9 mouse cellular contexts compared by ENCODE assay signal in genomic region chr11:66871701-66872100, GRCm38 (mm10). TPM values are rescaled to one million over a fixed set of nuclear protein-coding genes. Genes with fewer than 3 reads are reported as not detected.
DNase-seq lines count a peak whose midpoint lies in the region; ATAC-seq and TF ChIP-seq lines count a peak whose summit lies in the region.
"Had no signal": no experiment of that assay in that cellular context is flagged by ENCODE, and none has a peak within 500 bp of the region (broad histone marks: within the 10 kb centered on the region; RNA-seq: fewer than 3 reads in every experiment).

No protein-coding gene starts in this region.

- H3K27ac ChIP-seq in cerebellum, adult 2 months (ENCODE audit: insufficient read depth, low read length): no peak overlapping the region
- H3K27ac ChIP-seq in liver, postnatal 0 days (ENCODE audit: low read depth): no peak overlapping the region
- H3K27ac ChIP-seq in liver, embryonic 11.5 days (ENCODE audit: low read depth, low read length): no peak overlapping the region
- H3K27ac ChIP-seq: liver, embryonic 13.5 days had no signal

- H3K9ac ChIP-seq in liver, postnatal 0 days (replicated peaks): no peak overlapping the region
- H3K9ac ChIP-seq in liver, embryonic 11.5 days (ENCODE audit: low read depth, low read length): no peak overlapping the region
- H3K9ac ChIP-seq: liver, embryonic 13.5 days had no signal

- 5% methylated on average over 5 of the region's 5 CpGs for WGBS in cerebellum, adult 2 months
- 8% methylated on average over 5 of the region's 5 CpGs for WGBS in liver, postnatal 0 days (ENCODE audit: insufficient replicate concordance)
- WGBS in liver, embryonic 11.5 days: 12% methylated on average over 5 of the region's 5 CpGs

- peak in 1 of 2 experiments; percentile 29 for DNase-seq in cerebellum, adult 2 months
- DNase-seq in cerebellum, adult 11 months: no peak
- no peak for DNase-seq in liver, postnatal 0 days
- no peak for DNase-seq in liver, embryonic 11.5 days (ENCODE audit: low spot score)
- DNase-seq in embryo, embryonic 10.5 days (ENCODE audit: low spot score): peak; percentile 90
- peak; percentile 16 to 27 for DNase-seq in layer of hippocampus, postnatal 10 days (ENCODE audit: low spot score in 2 of 2)
- no peak for DNase-seq in T-cell, adult 2 months (ENCODE audit: low spot score)
- no peak for DNase-seq in urinary bladder, adult 18-20 months (ENCODE audit: low spot score in 2 of 2)
- DNase-seq: liver, embryonic 13.5 days had no signal

- TF ChIP-seq CTCF in cerebellum, adult 2 months (IDR thresholded peaks at IDR 0.05; ENCODE audit: borderline replicate concordance, insufficient read depth, low read depth, low read length): peak; percentile 46; the same call in 1 of the 2 replicates
- peak; percentile 51 for TF ChIP-seq CTCF in liver, postnatal 0 days (IDR thresholded peaks at IDR 0.05; ENCODE audit: low read depth)

- no peaks in the 10 kb centered on the region for H3K27me3 ChIP-seq in cerebellum, adult 2 months (ENCODE audit: control insufficient read depth, insufficient read depth, low read length)
- H3K27me3 ChIP-seq in liver, postnatal 0 days (ENCODE audit: insufficient read depth, low read length): no peaks in the 10 kb centered on the region
- no peaks in the 10 kb centered on the region for H3K27me3 ChIP-seq in liver, embryonic 11.5 days (replicated peaks; ENCODE audit: control insufficient read depth, insufficient read depth, low read length)
- H3K27me3 ChIP-seq: liver, embryonic 13.5 days had no signal

- no peaks in the 10 kb centered on the region for H3K4me1 ChIP-seq in cerebellum, adult 2 months (ENCODE audit: control insufficient read depth, insufficient read depth, low read length)
- H3K4me1 ChIP-seq in liver, postnatal 0 days (ENCODE audit: insufficient read depth): no peaks in the 10 kb centered on the region
- no peaks in the 10 kb centered on the region for H3K4me1 ChIP-seq in liver, embryonic 11.5 days (replicated peaks; ENCODE audit: control insufficient read depth, insufficient read depth, low read length)
- H3K4me1 ChIP-seq: liver, embryonic 13.5 days had no signal

- H3K4me3 ChIP-seq in cerebellum, adult 2 months (replicated peaks; ENCODE audit: insufficient read depth, low read depth, low read length): no peak overlapping the region
- no peak overlapping the region for H3K4me3 ChIP-seq in liver, postnatal 0 days (ENCODE audit: low read depth, low read length)
- no peak overlapping the region for H3K4me3 ChIP-seq in liver, embryonic 11.5 days (ENCODE audit: low read depth, low read length)
- H3K4me3 ChIP-seq: liver, embryonic 13.5 days had no signal

- TF ChIP-seq EP300 in liver, postnatal 0 days (IDR thresholded peaks at IDR 0.05; ENCODE audit: low read depth): no peak

- no peak for ATAC-seq in liver, postnatal 0 days
- no peak for ATAC-seq in liver, embryonic 11.5 days (replicated peaks; ENCODE audit: low FRiP score)

- H3K36me3 ChIP-seq in liver, postnatal 0 days (replicated peaks; ENCODE audit: insufficient read depth, low read length): no peaks in the 10 kb centered on the region
- no peaks in the 10 kb centered on the region for H3K36me3 ChIP-seq in liver, embryonic 11.5 days (ENCODE audit: control insufficient read depth, insufficient read depth, low read length)
- H3K36me3 ChIP-seq: liver, embryonic 13.5 days had no signal

- H3K9me3 ChIP-seq in liver, postnatal 0 days (ENCODE audit: low read length): no peaks in the 10 kb centered on the region
- no peaks in the 10 kb centered on the region for H3K9me3 ChIP-seq in liver, embryonic 11.5 days (ENCODE audit: control insufficient read depth, low read length)
- H3K9me3 ChIP-seq: liver, embryonic 13.5 days had no signal

- no peak overlapping the region for H3K4me2 ChIP-seq in liver, postnatal 0 days (ENCODE audit: low read depth, low read length)
- H3K4me2 ChIP-seq in liver, embryonic 11.5 days: no peak overlapping the region
- H3K4me2 ChIP-seq: liver, embryonic 13.5 days had no signal

- no peak for TF ChIP-seq POLR2A in cerebellum, adult 2 months (IDR thresholded peaks at IDR 0.05; ENCODE audit: borderline replicate concordance, insufficient read depth, low read length)

RNA-seq across cellular contexts. Expression of gene Pirt, which starts 40.1 kb away (rescaled TPM):
- polyA plus RNA-seq in cerebellum, adult 2 months (2012; rRNA removed): 0.35 and 0.43 TPM in 2 replicates
- not detected in 2 replicates for polyA plus RNA-seq in liver, postnatal 0 days (2015; fragmentation: Nextera tagmentation; extraction: Ambion mirVana)
- polyA plus RNA-seq in liver, embryonic 11.5 days (2014; fragmentation: Nextera tagmentation; extraction: Ambion mirVana): 0.09 and 0.37 TPM in 2 replicates
- 1 to 10 TPM; 1.3 to 1.4 TPM for total RNA-seq in layer of hippocampus, postnatal 10 days (2021)
- polyA plus RNA-seq: liver, embryonic 13.5 days had no signal

Comparison
In these comparisons a context has a peak if more than half of its experiments do, and no peak if none do; other contexts are left out.
1. DNase-seq: peak in embryo, embryonic 10.5 days (single experiment) and layer of hippocampus, postnatal 10 days (2 of 2); none in cerebellum, adult 11 months (single experiment), liver, postnatal 0 days (single experiment), liver, embryonic 11.5 days (single experiment), T-cell, adult 2 months (single experiment) and urinary bladder, adult 18-20 months (0 of 2).